Mouse (Mus musculus) small intestine, adult 2 months (tissue): ENCODE results near the gene Ltv1. TPM values are rescaled to one million over a fixed set of nuclear protein-coding genes. Genes with fewer than 3 reads are reported as not detected.
A peak's percentile ranks its signal among the peaks of the same experiment; 100 is the strongest.
"Not testable (repeated sequence)": the region's sequence is repeated elsewhere in the genome, so short reads cannot be mapped to it uniquely, and the experiment has no call there.

Source experiments
- H3K27ac ChIP-seq: fragments of 200-500 bp; 2 replicates; pipeline ENCODE4 v1.5.1; 2012; ENCODE audit warnings: low read depth, low read length, control low read depth, inconsistent platforms; ENCODE audit not compliant: insufficient read depth
- H3K27me3 ChIP-seq: fragments of 200-500 bp; 2 replicates; pipeline ENCODE4 v1.6.1; 2012; ENCODE audit warnings: mild to moderate bottlenecking, moderate library complexity, low read length, inconsistent platforms; ENCODE audit not compliant: control insufficient read depth, insufficient read depth
- H3K36me3 ChIP-seq: fragments of 200-500 bp; 2 replicates; pipeline ENCODE4 v1.6.1; 2012; ENCODE audit warnings: mild to moderate bottlenecking, low read length, control low read depth, inconsistent platforms; ENCODE audit not compliant: control insufficient read depth, insufficient read depth
- H3K4me1 ChIP-seq: fragments of 200-500 bp; 2 replicates; pipeline ENCODE4 v1.6.1; 2012; ENCODE audit warnings: low read length, inconsistent platforms, mixed read lengths; ENCODE audit not compliant: control insufficient read depth, insufficient read depth, insufficient read length
- H3K4me3 ChIP-seq: fragments of 200-500 bp; 2 replicates; pipeline ENCODE4 v1.5.1; 2012; ENCODE audit warnings: low read depth, mild to moderate bottlenecking, control low read depth, inconsistent platforms, low read length, moderate library complexity
- CTCF ChIP-seq: fragments of 200-500 bp; IDR thresholded peaks from 2 replicates; pipeline ENCODE4 v1.5.1; 2012; ENCODE audit warnings: low read depth, mild to moderate bottlenecking, control low read depth, inconsistent platforms, low read length, moderate library complexity, mixed read lengths; ENCODE audit not compliant: insufficient replicate concordance, insufficient read length; ENCODE audit errors: extremely low read depth
- POLR2A ChIP-seq: fragments of 200-500 bp; IDR thresholded peaks from 2 replicates; pipeline ENCODE4 v1.6.1; 2012; ENCODE audit warnings: low read depth, mild to moderate bottlenecking, control low read depth, inconsistent platforms, low read length, moderate library complexity
- WGBS: fragments of 180-500 bp; shearing (Covaris S2); methylation state at CpG from one replicate; pipeline ENCODE4 v1.1.7; 2018; 5-methylcytosine and 5-hydroxymethylcytosine counted together
- polyA plus RNA-seq: library from polyadenylated mRNA; depleted of rRNA; stranded (reverse); fragments of >200 nt; gene quantifications from 2 replicates; pipeline ENCODE4 v1.2.3, GENCODE M21; 2012

The Ltv1 gene
- polyA plus RNA-seq, 1 experiment: 6.0 TPM

- no peak overlapping the region for H3K4me3 ChIP-seq
- no peaks in the 10 kb centered on the region for H3K27me3 ChIP-seq
- WGBS: 43% methylated on average over 8 of the region's 8 CpGs
- no peaks in the 10 kb centered on the region for H3K36me3 ChIP-seq
- TF ChIP-seq POLR2A (no peak), CTCF (no peak)
- H3K4me1 ChIP-seq: peaks cover 2% of the 10 kb centered on the region; the same call in 1 of the 2 replicates
- no peak overlapping the region for H3K27ac ChIP-seq
Measured at GRCm38 (mm10) chr10:13196872-13197507, 4.0 kb upstream of the Ltv1 start.

- H3K36me3 ChIP-seq, H3K27ac ChIP-seq, H3K27me3 ChIP-seq, H3K4me3 ChIP-seq: not testable (repeated sequence)
- 83% methylated on average over 7 of the region's 7 CpGs for WGBS
- H3K4me1 ChIP-seq: peaks cover 11% of the 10 kb centered on the region; the same call in 1 of the 2 replicates
Measured at GRCm38 (mm10) chr10:13193496-13193895, 528 bp upstream of the Ltv1 start.

GRCm38 (mm10) chr10:13189881-13190280, 3.1 kb downstream of the Ltv1 start:
- TF ChIP-seq POLR2A (no peak), CTCF (no peak)
- no peak overlapping the region for H3K4me3 ChIP-seq
- peak overlapping the region; percentile 59 for H3K27ac ChIP-seq
- 36% methylated on average over 5 of the region's 5 CpGs for WGBS
- H3K27me3 ChIP-seq: no peaks in the 10 kb centered on the region
- H3K4me1 ChIP-seq: peaks cover 11% of the 10 kb centered on the region; the same call in 1 of the 2 replicates
- peaks cover 15% of the 10 kb centered on the region for H3K36me3 ChIP-seq

- Histone ChIP-seq H3K27ac (no peak overlapping the region), H3K27me3 (no peaks in the 10 kb centered on the region), H3K36me3 (peaks cover 35% of the 10 kb centered on the region), H3K4me1 (peaks cover 9% of the 10 kb centered on the region; the same call in 1 of the 2 replicates), H3K4me3 (no peak overlapping the region)
- no peak for TF ChIP-seq POLR2A
- no peak for TF ChIP-seq CTCF
- 85% methylated on average over 3 of the region's 3 CpGs for WGBS
Measured at GRCm38 (mm10) chr10:13186754-13187153, 6.2 kb downstream of the Ltv1 start.

- H3K27ac ChIP-seq: no peak overlapping the region
- TF ChIP-seq POLR2A (no peak), CTCF (no peak)
- H3K36me3 ChIP-seq: peaks cover 46% of the 10 kb centered on the region
- no peaks in the 10 kb centered on the region for H3K4me1 ChIP-seq
- no peak overlapping the region for H3K4me3 ChIP-seq
- WGBS: 78% methylated on average over 4 of the region's 4 CpGs
- H3K27me3 ChIP-seq: no peaks in the 10 kb centered on the region
Measured at GRCm38 (mm10) chr10:13184170-13184766, 8.7 kb downstream of the Ltv1 start.

- TF ChIP-seq CTCF (no peak), POLR2A (no peak)
- Histone ChIP-seq H3K27ac (no peak overlapping the region), H3K4me3 (no peak overlapping the region), H3K27me3 (no peaks in the 10 kb centered on the region), H3K36me3 (peaks cover 55% of the 10 kb centered on the region), H3K4me1 (no peaks in the 10 kb centered on the region)
- WGBS: 93% methylated on average over 7 of the region's 7 CpGs
Measured at GRCm38 (mm10) chr10:13180211-13180610, 12.8 kb downstream of the Ltv1 start.

GRCm38 (mm10) chr10:13177973-13178624, 14.9 kb downstream of the Ltv1 start, which contains the start of gene Zc2hc1b:
Gene Zc2hc1b (minus strand): TSS chr10:13178023.
- H3K27ac ChIP-seq: no peak within 1 kb of the TSS
- H3K4me3 ChIP-seq: no peak within 1 kb of the TSS
- H3K4me1 ChIP-seq: no peaks in the 10 kb centered on the region
- peaks cover 47% of the 10 kb centered on the region for H3K36me3 ChIP-seq
- no peaks in the 10 kb centered on the region for H3K27me3 ChIP-seq
- WGBS: 80% methylated on average over 7 of the region's 7 CpGs
- TF ChIP-seq CTCF (no peak), POLR2A (no peak)
